8 mouse cellular contexts compared by ENCODE assay signal in the genomic region with DNA sequence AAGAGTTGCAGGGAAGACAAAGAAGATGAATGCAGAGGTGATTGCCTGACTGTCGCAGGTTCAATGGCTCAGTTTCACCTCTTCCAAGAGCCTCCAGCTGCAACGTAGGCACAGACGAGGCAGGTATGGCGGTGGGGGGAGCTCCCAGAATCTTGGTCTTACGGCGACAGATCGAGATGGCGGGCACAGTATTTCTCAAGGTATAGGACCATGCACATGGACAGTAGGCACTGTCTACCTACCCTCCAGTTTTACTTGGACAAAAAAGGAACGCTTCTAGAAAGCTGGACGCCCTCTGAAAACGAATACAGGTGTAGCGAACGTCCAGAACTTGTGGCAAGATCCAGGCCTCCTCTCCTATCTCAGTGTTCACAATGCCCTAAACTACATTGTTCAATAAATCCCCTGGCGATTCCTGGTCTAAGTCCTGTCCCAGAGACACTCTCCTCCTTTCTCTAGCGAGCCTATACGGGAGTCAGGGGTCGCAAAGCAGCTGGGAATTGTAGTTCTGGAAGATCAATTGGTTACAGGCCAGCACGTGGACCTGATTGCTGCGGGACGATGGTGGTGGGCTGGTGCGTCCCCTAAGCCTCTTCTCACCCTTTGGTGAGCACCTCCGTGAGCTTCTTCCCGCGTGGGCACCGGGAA. TPM values are rescaled to one million over a fixed set of nuclear protein-coding genes. Genes with fewer than 3 reads are reported as not detected.
DNase-seq lines count a peak whose midpoint lies in the region; ATAC-seq and TF ChIP-seq lines count a peak whose summit lies in the region.

No protein-coding gene starts in this region.

- 5% methylated on average over 25 of the region's 25 CpGs for WGBS in embryonic facial prominence, embryonic 10.5 days
- 4% methylated on average over 25 of the region's 25 CpGs for WGBS in hindbrain, embryonic 10.5 days
- WGBS in stomach, embryonic 14.5 days: 2% methylated on average over 25 of the region's 25 CpGs

- ATAC-seq in G1E (ENCODE audit: extremely low read depth, insufficient number of reproducible peaks, low FRiP score, poor library complexity, severe bottlenecking): peak; percentile 84
- ATAC-seq in megakaryocyte-erythroid progenitor cell, adult 5-6 weeks (replicated peaks; ENCODE audit: low FRiP score, low TSS enrichment, poor library complexity, severe bottlenecking): peak; percentile 69
- ATAC-seq in stomach, embryonic 14.5 days (ENCODE audit: insufficient number of reproducible peaks, insufficient read depth, low FRiP score, low read depth): peak; percentile 91

- TF ChIP-seq CTCF in G1E (IDR thresholded peaks at IDR 0.05; ENCODE audit: low read depth, low read length): no peak

- peak overlapping the region; percentile 69 for H3K4me2 ChIP-seq in stomach, embryonic 14.5 days (replicated peaks; ENCODE audit: low read depth, low read length)

- H3K36me3 ChIP-seq in G1E (replicated peaks): peaks cover 35% of the 10 kb centered on the region
- peaks cover 36% of the 10 kb centered on the region for H3K36me3 ChIP-seq in embryonic facial prominence, embryonic 10.5 days (replicated peaks)
- peaks cover 31% of the 10 kb centered on the region for H3K36me3 ChIP-seq in hindbrain, embryonic 10.5 days
- H3K36me3 ChIP-seq in stomach, embryonic 14.5 days (ENCODE audit: control insufficient read depth, insufficient read depth, low read length): peaks cover 18% of the 10 kb centered on the region

- H3K4me3 ChIP-seq in G1E (ENCODE audit: low read depth, low read length): peak overlapping the region; percentile 97
- peak overlapping the region; percentile 89 for H3K4me3 ChIP-seq in embryonic facial prominence, embryonic 10.5 days
- H3K4me3 ChIP-seq in hindbrain, embryonic 10.5 days: peak overlapping the region; percentile 87
- peak overlapping the region; percentile 91 for H3K4me3 ChIP-seq in stomach, embryonic 14.5 days (ENCODE audit: low read depth, low read length)

- H3K9me3 ChIP-seq in G1E (replicated peaks): no peaks in the 10 kb centered on the region
- H3K9me3 ChIP-seq in embryonic facial prominence, embryonic 10.5 days: no peaks in the 10 kb centered on the region
- no peaks in the 10 kb centered on the region for H3K9me3 ChIP-seq in hindbrain, embryonic 10.5 days
- no peaks in the 10 kb centered on the region for H3K9me3 ChIP-seq in stomach, embryonic 14.5 days (ENCODE audit: control insufficient read depth, low read depth, low read length)

- intact Hi-C loops in left cerebral cortex, postnatal 4 days (cut with DNase I): no loop called here

- DNase-seq in embryo, embryonic 10 days (ENCODE audit: low spot score): peak; percentile 94
- no peak for DNase-seq in embryo, embryonic 9.5 days (ENCODE audit: extremely low spot score)
- DNase-seq in G1E (ENCODE audit: low spot score): peak; percentile 70
- peak; percentile 86 for DNase-seq in embryonic facial prominence, embryonic 10.5 days (ENCODE audit: low spot score)
- no peak for DNase-seq in hindbrain, embryonic 10.5 days (ENCODE audit: low spot score)
- peak; percentile 80 for DNase-seq in left cerebral cortex, postnatal 4 days

- H3K4me1 ChIP-seq in G1E (ENCODE audit: insufficient read depth, low read depth, low read length): peaks cover 38% of the 10 kb centered on the region
- H3K4me1 ChIP-seq in embryonic facial prominence, embryonic 10.5 days: peaks cover 13% of the 10 kb centered on the region
- peaks cover 7% of the 10 kb centered on the region for H3K4me1 ChIP-seq in hindbrain, embryonic 10.5 days (replicated peaks)
- H3K4me1 ChIP-seq in stomach, embryonic 14.5 days (ENCODE audit: control insufficient read depth, insufficient read depth, low read length): peaks cover 6% of the 10 kb centered on the region

- peak overlapping the region; percentile 91 for H3K27ac ChIP-seq in embryonic facial prominence, embryonic 10.5 days (replicated peaks)
- peak overlapping the region; percentile 93 for H3K27ac ChIP-seq in hindbrain, embryonic 10.5 days
- H3K27ac ChIP-seq in stomach, embryonic 14.5 days (ENCODE audit: low read length): peak overlapping the region; percentile 59; the same call in 1 of the 2 replicates

- H3K9ac ChIP-seq in stomach, embryonic 14.5 days (replicated peaks; ENCODE audit: low read depth, low read length): peak overlapping the region; percentile 46

- peaks cover 18% of the 10 kb centered on the region for H3K27me3 ChIP-seq in G1E (ENCODE audit: insufficient read depth, low read length)
- no peaks in the 10 kb centered on the region for H3K27me3 ChIP-seq in embryonic facial prominence, embryonic 10.5 days (replicated peaks; ENCODE audit: low read depth, poor library complexity, severe bottlenecking)
- no peaks in the 10 kb centered on the region for H3K27me3 ChIP-seq in hindbrain, embryonic 10.5 days (ENCODE audit: insufficient read depth, poor library complexity, severe bottlenecking)
- H3K27me3 ChIP-seq in stomach, embryonic 14.5 days (ENCODE audit: control insufficient read depth, insufficient read depth, low read length): no peaks in the 10 kb centered on the region

RNA-seq across cellular contexts. Expression of a gene that starts 0.5 kb away (rescaled TPM):
- total RNA-seq in G1E (2014; fragmentation: Nextera tagmentation): 48.1 and 58.4 TPM in 2 replicates
- total RNA-seq in G1E (2017): 75.3 and 76.7 TPM in 2 replicates
- 197 and 208 TPM in 2 replicates for polyA plus RNA-seq in G1E (2012)
- 191 and 192 TPM in 2 replicates for polyA plus RNA-seq in embryonic facial prominence, embryonic 10.5 days (2016; fragmentation: Nextera tagmentation; extraction: Ambion mirVana)
- polyA plus RNA-seq in hindbrain, embryonic 10.5 days (2016; fragmentation: Nextera tagmentation; extraction: Ambion mirVana): 166 and 170 TPM in 2 replicates
- total RNA-seq in left cerebral cortex, postnatal 4 days (2021): 10 to 100 TPM; 46.2 to 49.1 TPM
- total RNA-seq in megakaryocyte-erythroid progenitor cell, adult 5-6 weeks (2014; fragmentation: Nextera tagmentation): 89.2 and 116 TPM in 2 replicates
- 83.2 and 135 TPM in 2 replicates for total RNA-seq in megakaryocyte-erythroid progenitor cell, adult 5-6 weeks (2017)
- 146 and 164 TPM in 2 replicates for polyA plus RNA-seq in stomach, embryonic 14.5 days (2014; fragmentation: Nextera tagmentation; extraction: Ambion mirVana)

RNA-seq across cellular contexts. Expression of a gene that starts 7.5 kb away (rescaled TPM):
- total RNA-seq in G1E (2014; fragmentation: Nextera tagmentation): 12.9 and 23.0 TPM in 2 replicates
- total RNA-seq in G1E (2017): 25.5 and 26.8 TPM in 2 replicates
- polyA plus RNA-seq in G1E (2012): 46.0 and 53.2 TPM in 2 replicates
- 42.5 and 45.1 TPM in 2 replicates for polyA plus RNA-seq in embryonic facial prominence, embryonic 10.5 days (2016; fragmentation: Nextera tagmentation; extraction: Ambion mirVana)
- polyA plus RNA-seq in hindbrain, embryonic 10.5 days (2016; fragmentation: Nextera tagmentation; extraction: Ambion mirVana): 35.5 TPM in 2 replicates
- total RNA-seq in left cerebral cortex, postnatal 4 days (2021): 10 to 100 TPM; 28.2 to 32.3 TPM
- total RNA-seq in megakaryocyte-erythroid progenitor cell, adult 5-6 weeks (2014; fragmentation: Nextera tagmentation): 25.2 and 26.4 TPM in 2 replicates
- total RNA-seq in megakaryocyte-erythroid progenitor cell, adult 5-6 weeks (2017): 19.1 and 25.8 TPM in 2 replicates
- polyA plus RNA-seq in stomach, embryonic 14.5 days (2014; fragmentation: Nextera tagmentation; extraction: Ambion mirVana): 41.8 and 43.7 TPM in 2 replicates

RNA-seq across cellular contexts. Expression of a gene that starts 7.7 kb away (rescaled TPM):
- total RNA-seq in G1E (2014; fragmentation: Nextera tagmentation): not detected in 2 replicates
- total RNA-seq in G1E (2017): 0.12 TPM in 1 of 2 replicates, not detected in the other
- not detected in 2 replicates for polyA plus RNA-seq in G1E (2012)
- not detected in 2 replicates for polyA plus RNA-seq in embryonic facial prominence, embryonic 10.5 days (2016; fragmentation: Nextera tagmentation; extraction: Ambion mirVana)
- not detected in 2 replicates for polyA plus RNA-seq in hindbrain, embryonic 10.5 days (2016; fragmentation: Nextera tagmentation; extraction: Ambion mirVana)
- total RNA-seq in left cerebral cortex, postnatal 4 days (2021): not detected
- not detected in 2 replicates for total RNA-seq in megakaryocyte-erythroid progenitor cell, adult 5-6 weeks (2014; fragmentation: Nextera tagmentation)
- not detected in 2 replicates for total RNA-seq in megakaryocyte-erythroid progenitor cell, adult 5-6 weeks (2017)
- not detected in 2 replicates for polyA plus RNA-seq in stomach, embryonic 14.5 days (2014; fragmentation: Nextera tagmentation; extraction: Ambion mirVana)

RNA-seq across cellular contexts. Expression of a gene that starts 10.2 kb away (rescaled TPM):
- total RNA-seq in G1E (2014; fragmentation: Nextera tagmentation): not detected in 2 replicates
- not detected in 2 replicates for total RNA-seq in G1E (2017)
- polyA plus RNA-seq in G1E (2012): not detected in 2 replicates
- polyA plus RNA-seq in embryonic facial prominence, embryonic 10.5 days (2016; fragmentation: Nextera tagmentation; extraction: Ambion mirVana): 0.60 and 1.1 TPM in 2 replicates
- not detected in 2 replicates for polyA plus RNA-seq in hindbrain, embryonic 10.5 days (2016; fragmentation: Nextera tagmentation; extraction: Ambion mirVana)
- total RNA-seq in left cerebral cortex, postnatal 4 days (2021): not detected
- not detected in 2 replicates for total RNA-seq in megakaryocyte-erythroid progenitor cell, adult 5-6 weeks (2014; fragmentation: Nextera tagmentation)
- 4.6 TPM in 1 of 2 replicates, not detected in the other for total RNA-seq in megakaryocyte-erythroid progenitor cell, adult 5-6 weeks (2017)
- polyA plus RNA-seq in stomach, embryonic 14.5 days (2014; fragmentation: Nextera tagmentation; extraction: Ambion mirVana): 0.83 and 1.0 TPM in 2 replicates

RNA-seq across cellular contexts. Expression of a gene that starts 21.5 kb away (rescaled TPM):
- 104 and 113 TPM in 2 replicates for total RNA-seq in G1E (2014; fragmentation: Nextera tagmentation)
- 101 and 102 TPM in 2 replicates for total RNA-seq in G1E (2017)
- 145 and 151 TPM in 2 replicates for polyA plus RNA-seq in G1E (2012)
- 78.7 and 80.7 TPM in 2 replicates for polyA plus RNA-seq in embryonic facial prominence, embryonic 10.5 days (2016; fragmentation: Nextera tagmentation; extraction: Ambion mirVana)
- polyA plus RNA-seq in hindbrain, embryonic 10.5 days (2016; fragmentation: Nextera tagmentation; extraction: Ambion mirVana): 71.0 and 78.3 TPM in 2 replicates
- total RNA-seq in left cerebral cortex, postnatal 4 days (2021): 10 to 100 TPM; 50.8 to 51.0 TPM
- 112 and 139 TPM in 2 replicates for total RNA-seq in megakaryocyte-erythroid progenitor cell, adult 5-6 weeks (2014; fragmentation: Nextera tagmentation)
- total RNA-seq in megakaryocyte-erythroid progenitor cell, adult 5-6 weeks (2017): 214 and 264 TPM in 2 replicates
- polyA plus RNA-seq in stomach, embryonic 14.5 days (2014; fragmentation: Nextera tagmentation; extraction: Ambion mirVana): 56.3 and 59.8 TPM in 2 replicates

Comparison
In these comparisons a context has a peak if more than half of its experiments do, and no peak if none do; other contexts are left out.
1. DNase-seq: peak in embryo, embryonic 10 days (single experiment), G1E (single experiment), embryonic facial prominence, embryonic 10.5 days (single experiment) and left cerebral cortex, postnatal 4 days (single experiment); none in embryo, embryonic 9.5 days (single experiment) and hindbrain, embryonic 10.5 days (single experiment).
2. Peak in every context shown above with its lines, with median percentiles within 50 percentile points of each other: ATAC-seq, H3K4me3 ChIP-seq and H3K27ac ChIP-seq.